Mouse (Mus musculus): ENCODE results near the gene Actl6a. TPM values are rescaled to one million over a fixed set of nuclear protein-coding genes. Genes with fewer than 3 reads are reported as not detected.

Actl6a gene
- polyA plus RNA-seq, 1 experiment from 2014 or later, result 49.2 TPM

DNA sequence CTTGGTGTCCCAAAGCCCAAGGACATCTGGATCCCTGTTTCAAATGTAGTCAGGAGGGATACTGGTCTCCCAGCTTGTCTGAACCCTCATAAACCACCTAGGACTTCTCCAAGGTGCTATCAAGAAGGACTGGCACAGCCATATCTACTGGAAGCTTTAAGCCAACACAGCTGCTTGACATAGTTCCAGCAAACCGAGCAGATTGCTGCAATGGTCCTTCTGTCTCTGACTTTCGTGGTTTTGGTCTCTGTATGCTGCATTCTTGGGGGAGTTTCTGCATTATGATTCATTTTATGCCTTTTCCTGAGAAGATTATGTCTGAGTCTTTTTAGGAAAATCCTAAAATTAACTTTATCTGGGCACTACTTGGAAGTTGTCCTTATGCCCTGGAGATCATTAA is 64.7 kb downstream of the Actl6a start:
- Histone ChIP-seq H3K27me3 (replicated peaks; ENCODE audit: control insufficient read depth, insufficient read depth, low read length) (no peaks in the 10 kb centered on the region), H3K27ac (ENCODE audit: low read depth, low read length) (no peak overlapping the region), H3K4me3 (ENCODE audit: low read depth, low read length) (no peak overlapping the region), H3K4me1 (replicated peaks; ENCODE audit: control insufficient read depth, insufficient read depth, low read length) (no peaks in the 10 kb centered on the region), H3K9me3 (ENCODE audit: control insufficient read depth) (no peaks in the 10 kb centered on the region), H3K4me2 (replicated peaks; ENCODE audit: low read depth) (no peak overlapping the region), H3K36me3 (ENCODE audit: control insufficient read depth, insufficient read depth) (no peaks in the 10 kb centered on the region), H3K9ac (ENCODE audit: low read depth, low read length) (no peak overlapping the region)
- 56% methylated on average over 2 of the region's 2 CpGs for WGBS
- ATAC-seq, result no peak
- TF ChIP-seq CTCF (IDR thresholded peaks at IDR 0.05; ENCODE audit: low read depth), result no peak

Other genes with a start within 250 kb of the Actl6a start
- gene Kcnmb3, start 214.1 kb upstream of the Actl6a start, polyA plus RNA-seq (2015; fragmentation: Nextera tagmentation; extraction: Ambion mirVana), result 0.07 TPM in 1 of 2 replicates, not detected in the other
- 18.8 and 19.1 TPM in 2 replicates for gene Zfp639, start 196.0 kb upstream of the Actl6a start, polyA plus RNA-seq (2015; fragmentation: Nextera tagmentation; extraction: Ambion mirVana)
- 20.1 and 20.2 TPM in 2 replicates for gene Mfn1, start 176.8 kb upstream of the Actl6a start, polyA plus RNA-seq (2015; fragmentation: Nextera tagmentation; extraction: Ambion mirVana)
- 31.5 and 31.8 TPM in 2 replicates for gene Gnb4, start 89.7 kb upstream of the Actl6a start, polyA plus RNA-seq (2015; fragmentation: Nextera tagmentation; extraction: Ambion mirVana)
- 388 and 406 TPM in 2 replicates for gene Ndufb5, start 30.7 kb downstream of the Actl6a start, polyA plus RNA-seq (2015; fragmentation: Nextera tagmentation; extraction: Ambion mirVana)
- gene Mrpl47, start 31.3 kb downstream of the Actl6a start, polyA plus RNA-seq (2015; fragmentation: Nextera tagmentation; extraction: Ambion mirVana), result 27.4 and 31.0 TPM in 2 replicates
- 0.52 and 0.90 TPM in 2 replicates for gene Usp13, start 111.2 kb downstream of the Actl6a start, polyA plus RNA-seq (2015; fragmentation: Nextera tagmentation; extraction: Ambion mirVana)

All from intestine, postnatal 0 days (tissue).